Mouse (Mus musculus) gastrocnemius, adult 2 months (tissue): ENCODE results near the gene G3bp2. TPM values are rescaled to one million over a fixed set of nuclear protein-coding genes. Genes with fewer than 3 reads are reported as not detected.

Experiments
- DNase-seq: peaks from one replicate; pipeline ENCODE4 v3.0.0; 2022
- H3K27ac ChIP-seq: fragments of 200-600 bp; 2 replicates; pipeline ENCODE4 v1.8.1; 2022; ENCODE audit warnings: mild to moderate bottlenecking
- H3K4me3 ChIP-seq: fragments of 200-600 bp; 2 replicates; pipeline ENCODE4 v1.8.1; 2022; ENCODE audit warnings: mild to moderate bottlenecking, moderate library complexity
- CTCF ChIP-seq: fragments of 200-600 bp; IDR thresholded peaks from 2 replicates; pipeline ENCODE4 v1.8.1; 2022; ENCODE audit warnings: antibody characterized with exemption, mild to moderate bottlenecking, moderate library complexity
- intact Hi-C: fragments of 180-260 bp; cut with DNase I; formaldehyde crosslinking; loops from one replicate; pipeline ENCODE4 v1.15.1; 2025
- total RNA-seq, 2 experiments: library from RNA; stranded (reverse); gene quantifications; 2 replicates each; pipeline ENCODE4 v1.2.3; 2021

The G3bp2 gene
- total RNA-seq, 2 experiments from 2014 or later = 49.1 to 73.5 TPM

DNA sequence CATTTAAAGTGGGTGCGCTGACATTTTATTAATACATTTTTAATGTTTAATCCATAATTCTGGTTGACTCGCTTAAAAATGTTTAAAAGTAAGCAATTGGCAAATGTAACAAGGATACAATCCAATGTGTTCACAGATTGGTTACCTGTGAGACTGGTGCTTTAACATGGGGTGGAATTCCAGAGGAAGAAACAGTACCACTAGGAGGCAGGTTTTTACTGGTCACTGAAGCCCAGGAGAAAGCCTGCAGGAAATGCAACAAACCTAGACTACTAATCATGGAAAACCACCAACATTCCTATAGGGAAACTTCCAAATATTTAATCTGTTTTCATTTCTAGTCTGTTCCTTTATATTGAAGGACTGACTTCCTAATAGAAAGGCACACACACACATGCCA, 20.3 kb downstream of the G3bp2 start:
- TF ChIP-seq CTCF = peak; percentile 40
- no peak overlapping the region for H3K4me3 ChIP-seq
- no peak for DNase-seq
- H3K27ac ChIP-seq = no peak overlapping the region
- intact Hi-C loops = no loop called here

DNA sequence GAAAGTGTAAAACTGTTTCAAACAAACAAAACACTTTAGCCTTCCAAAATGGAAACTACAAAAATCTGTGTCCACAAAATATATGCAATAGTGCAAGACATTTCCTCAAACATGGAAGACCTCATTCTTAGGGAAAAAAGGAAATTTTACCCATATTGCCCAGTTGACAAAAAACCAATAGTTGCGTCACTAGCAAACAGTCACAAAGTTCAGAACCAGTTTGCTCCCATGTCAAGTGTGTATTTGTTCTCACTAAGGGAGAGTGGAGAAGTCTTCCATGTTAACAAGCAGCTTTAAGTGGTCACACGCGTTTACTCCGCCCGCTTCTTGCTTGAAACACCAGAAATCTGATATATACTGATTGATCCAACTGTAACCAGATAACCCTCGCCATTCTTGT, 30.7 kb downstream of the G3bp2 start:
- DNase-seq = no peak
- no peak overlapping the region for H3K4me3 ChIP-seq
- intact Hi-C loops = no loop called here
- no peak overlapping the region for H3K27ac ChIP-seq
- no peak for TF ChIP-seq CTCF

DNA sequence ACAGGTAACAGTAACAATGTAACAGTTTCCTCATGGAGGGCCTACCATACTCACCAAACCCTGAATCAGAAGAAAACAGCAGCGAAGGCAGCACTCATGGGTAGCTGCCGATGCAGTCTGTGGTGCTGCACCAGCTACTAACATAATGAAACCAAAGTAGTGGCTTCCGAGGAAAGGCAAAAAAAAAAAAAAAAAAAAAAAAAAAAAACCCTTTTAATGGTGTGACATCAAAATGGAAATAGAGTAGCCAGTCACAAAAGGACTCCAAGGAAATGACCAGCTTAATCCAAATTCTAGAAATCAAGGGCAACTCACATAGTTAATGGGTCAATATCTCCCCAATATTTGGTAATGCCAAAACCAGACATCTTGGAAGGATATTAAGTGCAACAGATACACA, 33.1 kb downstream of the G3bp2 start:
- intact Hi-C loops = no loop called here
- no peak for TF ChIP-seq CTCF
- no peak overlapping the region for H3K27ac ChIP-seq
- no peak overlapping the region for H3K4me3 ChIP-seq
- DNase-seq = no peak

DNA sequence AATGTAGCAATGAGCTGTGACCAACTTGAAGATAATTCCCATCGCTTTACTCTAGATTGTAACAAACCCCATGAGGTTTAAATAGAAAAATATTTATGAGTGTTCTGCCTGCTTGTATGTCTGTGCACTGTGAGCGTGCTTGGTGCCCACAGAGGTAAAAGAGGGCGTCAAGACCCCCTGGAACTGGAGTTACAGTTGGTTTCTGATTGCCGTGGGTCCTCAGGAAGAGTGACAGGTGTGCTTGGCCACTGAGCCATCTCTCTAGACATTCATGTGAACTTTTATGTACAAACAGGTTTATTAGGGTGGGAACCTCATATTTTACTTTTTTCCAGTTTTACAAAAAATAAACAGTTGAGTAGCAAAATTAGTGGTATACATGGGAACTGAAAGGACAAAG, 39.7 kb downstream of the G3bp2 start, which contains the start of gene Cdkl2:
TSS of gene Cdkl2 (minus strand) at position 101 of the 400 bp plus-strand sequence.
- Histone ChIP-seq H3K27ac (peak within 1 kb of the TSS; percentile 93), H3K4me3 (peak within 1 kb of the TSS; percentile 94)
- no peak for DNase-seq
- intact Hi-C loops = no loop called here
- TF ChIP-seq CTCF = no peak

DNA sequence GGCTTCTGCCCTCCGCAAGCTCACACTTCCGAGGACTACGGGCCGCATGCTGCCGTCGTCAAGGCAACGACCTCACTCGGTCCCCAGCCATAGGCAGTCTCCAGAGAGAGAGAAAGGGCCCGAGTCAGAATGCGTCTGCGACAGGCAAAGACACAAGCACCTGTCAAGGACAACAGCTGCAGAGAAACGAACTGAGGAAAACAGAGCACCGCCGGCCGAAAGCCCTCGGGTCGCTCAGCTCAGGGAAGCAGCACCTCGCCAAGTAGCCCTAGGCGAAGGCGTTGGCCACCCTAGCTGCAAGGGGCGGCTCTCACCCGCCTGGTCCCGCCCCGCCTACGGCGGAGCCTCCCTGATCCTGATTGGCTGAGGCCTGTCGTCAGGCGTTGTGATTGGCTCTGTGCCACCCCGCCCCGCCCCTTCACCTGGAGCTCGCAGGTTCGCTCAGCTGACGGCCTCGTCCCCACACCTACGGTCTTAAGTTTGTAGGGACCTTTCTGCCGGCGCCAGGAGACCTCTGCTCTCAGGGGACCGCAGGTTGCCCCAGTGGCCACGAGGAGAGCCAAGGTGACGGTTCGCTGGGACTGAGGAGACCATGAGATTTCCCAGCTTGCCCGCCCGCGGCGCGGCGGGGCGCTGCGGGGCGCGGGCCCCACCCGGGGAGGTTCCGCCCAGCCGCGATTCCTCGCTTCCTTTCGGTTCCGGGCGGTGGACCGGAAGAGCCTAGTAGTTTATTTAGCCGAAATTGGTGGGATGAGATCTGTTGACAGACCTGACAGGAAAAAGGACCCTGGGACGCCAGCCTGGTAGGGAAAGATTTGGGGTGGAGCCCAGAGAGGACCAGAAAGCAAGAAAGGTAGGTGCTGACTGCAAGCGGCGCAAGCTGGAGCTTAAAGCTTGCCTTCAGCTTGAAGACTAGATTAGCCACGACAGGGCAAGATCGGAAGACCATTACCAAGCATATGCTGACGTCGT, 40.9 kb downstream of the G3bp2 start:
- TF ChIP-seq CTCF = peak; percentile 24; the same call in 1 of the 2 replicates
- H3K27ac ChIP-seq = peak overlapping the region; percentile 93
- H3K4me3 ChIP-seq = peak overlapping the region; percentile 94
- peak; percentile 96 for DNase-seq
- intact Hi-C loops = loop anchor here (1.0 kb wide), 1 partner anchor 80 kb away; no protein-coding TSS in a partner anchor

DNA sequence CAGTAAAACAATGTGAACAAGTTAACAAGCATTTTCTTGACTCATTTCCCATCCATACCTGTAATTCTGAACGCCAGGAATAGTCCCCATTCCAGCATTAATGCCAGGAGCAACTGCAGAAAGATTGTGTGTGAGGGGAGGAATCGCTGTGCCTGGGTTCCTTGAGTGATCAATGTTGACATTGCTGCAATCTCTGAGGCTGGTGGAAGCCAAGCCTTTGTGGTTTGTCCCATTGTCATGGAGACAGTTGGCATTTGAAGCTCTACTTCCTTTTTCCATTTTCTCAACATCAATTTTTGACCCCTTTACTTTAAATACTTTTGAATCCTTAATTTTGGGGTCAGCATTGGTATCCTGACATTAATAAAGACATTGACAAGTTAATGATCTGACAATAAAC, 63.6 kb downstream of the G3bp2 start:
- no peak for DNase-seq
- H3K27ac ChIP-seq = no peak overlapping the region
- no peak overlapping the region for H3K4me3 ChIP-seq
- no peak for TF ChIP-seq CTCF
- intact Hi-C loops = no loop called here

DNA sequence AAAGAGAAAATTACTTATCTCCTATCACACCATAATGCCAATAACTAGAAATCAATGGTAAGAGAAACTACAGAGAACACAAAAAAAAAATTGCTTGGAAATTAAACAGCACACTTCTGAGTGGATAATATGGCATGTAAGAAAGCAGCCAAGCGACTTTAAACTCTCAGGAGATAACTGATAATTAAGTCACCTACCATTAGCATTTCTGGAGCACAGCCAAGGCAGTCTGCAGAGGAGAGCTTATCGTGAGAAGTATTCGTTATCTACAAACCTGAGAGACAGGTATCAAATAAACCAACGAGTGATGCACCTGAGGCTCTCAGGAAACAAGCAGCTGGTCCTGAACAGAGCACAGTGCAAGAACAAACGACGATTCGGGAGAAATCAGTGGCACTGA, 71.8 kb downstream of the G3bp2 start:
- no peak overlapping the region for H3K4me3 ChIP-seq
- DNase-seq = no peak
- intact Hi-C loops = no loop called here
- TF ChIP-seq CTCF = no peak
- no peak overlapping the region for H3K27ac ChIP-seq

DNA sequence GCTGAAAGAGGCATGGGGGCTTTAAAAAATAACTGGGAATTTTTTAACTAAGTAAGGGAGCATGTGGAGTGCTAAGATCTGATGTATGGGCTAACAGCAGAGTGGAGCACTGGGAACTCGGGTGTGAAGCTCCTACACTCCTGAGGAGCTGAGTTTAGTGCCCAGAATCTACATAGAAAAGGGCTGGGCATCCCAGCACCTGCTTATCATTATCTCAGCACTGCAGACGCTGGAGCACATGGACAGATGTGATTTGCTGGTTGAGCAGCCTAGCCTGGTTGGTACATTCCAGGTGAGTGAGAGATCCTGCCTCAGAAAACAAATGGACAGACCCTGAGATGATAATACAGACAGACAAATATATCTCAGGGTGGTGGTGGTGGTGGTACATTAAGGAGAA, 73.7 kb downstream of the G3bp2 start:
- TF ChIP-seq CTCF = no peak
- H3K27ac ChIP-seq = no peak overlapping the region
- no peak overlapping the region for H3K4me3 ChIP-seq
- intact Hi-C loops = no loop called here
- no peak for DNase-seq

- no peak overlapping the region for H3K4me3 ChIP-seq
- H3K27ac ChIP-seq = no peak overlapping the region
- intact Hi-C loops = loop anchor here (2.0 kb wide), 1 partner anchor 538 kb away; no protein-coding TSS in a partner anchor
- DNase-seq = no peak
- peak; percentile 66 for TF ChIP-seq CTCF
These were observed 80.5 kb downstream of the G3bp2 start for GRCm38 (mm10) chr5:92003011-92003410.

Other genes with a start within 250 kb of the G3bp2 start
- gene Rchy1, start 120.7 kb downstream of the G3bp2 start, total RNA-seq = 10 to 100 TPM; 28.2 to 31.2 TPM
- not detected for gene Odaph, start 96.2 kb downstream of the G3bp2 start, total RNA-seq
- gene Cdkl2, start 39.8 kb downstream of the G3bp2 start, total RNA-seq = 1 to 10 TPM; 3.9 to 5.1 TPM
- gene Uso1, start 54.2 kb upstream of the G3bp2 start, total RNA-seq = 10 to 100 TPM; 63.2 to 72.3 TPM
- gene U90926, start 131.7 kb upstream of the G3bp2 start, total RNA-seq = not detected
- not detected for gene Ppef2, start 172.6 kb upstream of the G3bp2 start, total RNA-seq
- 1 to 10 TPM; 5.5 to 8.5 TPM for gene Naaa, start 194.5 kb upstream of the G3bp2 start, total RNA-seq
- gene Sdad1, start 226.8 kb upstream of the G3bp2 start, total RNA-seq = 10 to 100 TPM; 15.5 to 17.7 TPM
- gene Cxcl9, start 244.4 kb upstream of the G3bp2 start, total RNA-seq = under 1 TPM; 0.10 to 0.45 TPM
- gene Art3, start 248.1 kb upstream of the G3bp2 start, total RNA-seq = 100 to 1,000 TPM; 394 to 399 TPM